Mouse (Mus musculus) cerebellum, adult 9-11 months (tissue): ENCODE measurements around the gene Mylk.

ENCODE experiments used
- DNase-seq: peaks from one replicate; pipeline ENCODE4 v3.0.0; 2022

Gene Mylk

GRCm38 (mm10) chr16:34952254-34952653, 207.2 kb downstream of the Mylk start:
- no peak for DNase-seq

- no peak for DNase-seq
These were observed 207.8 kb downstream of the Mylk start for GRCm38 (mm10) chr16:34952798-34953197.

DNA sequence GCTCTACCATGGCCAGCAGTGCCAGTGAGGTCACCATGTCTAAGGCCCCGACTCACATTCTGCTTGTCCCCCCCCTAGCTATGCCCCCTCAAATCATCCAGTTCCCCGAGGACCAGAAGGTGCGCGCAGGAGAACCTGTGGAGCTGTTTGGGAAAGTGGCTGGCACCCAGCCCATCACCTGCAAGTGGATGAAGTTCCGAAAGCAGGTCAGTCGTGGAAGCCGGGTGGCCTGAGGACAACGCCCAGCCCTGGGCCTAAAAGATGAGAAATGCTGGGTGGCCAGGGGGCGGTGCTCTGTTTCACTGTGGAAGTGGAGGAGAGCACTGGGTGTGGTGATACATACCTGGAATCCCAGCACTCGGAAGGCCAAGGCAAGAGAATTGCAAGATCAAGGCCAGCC, 208.5 kb downstream of the Mylk start:
- DNase-seq: no peak

DNA sequence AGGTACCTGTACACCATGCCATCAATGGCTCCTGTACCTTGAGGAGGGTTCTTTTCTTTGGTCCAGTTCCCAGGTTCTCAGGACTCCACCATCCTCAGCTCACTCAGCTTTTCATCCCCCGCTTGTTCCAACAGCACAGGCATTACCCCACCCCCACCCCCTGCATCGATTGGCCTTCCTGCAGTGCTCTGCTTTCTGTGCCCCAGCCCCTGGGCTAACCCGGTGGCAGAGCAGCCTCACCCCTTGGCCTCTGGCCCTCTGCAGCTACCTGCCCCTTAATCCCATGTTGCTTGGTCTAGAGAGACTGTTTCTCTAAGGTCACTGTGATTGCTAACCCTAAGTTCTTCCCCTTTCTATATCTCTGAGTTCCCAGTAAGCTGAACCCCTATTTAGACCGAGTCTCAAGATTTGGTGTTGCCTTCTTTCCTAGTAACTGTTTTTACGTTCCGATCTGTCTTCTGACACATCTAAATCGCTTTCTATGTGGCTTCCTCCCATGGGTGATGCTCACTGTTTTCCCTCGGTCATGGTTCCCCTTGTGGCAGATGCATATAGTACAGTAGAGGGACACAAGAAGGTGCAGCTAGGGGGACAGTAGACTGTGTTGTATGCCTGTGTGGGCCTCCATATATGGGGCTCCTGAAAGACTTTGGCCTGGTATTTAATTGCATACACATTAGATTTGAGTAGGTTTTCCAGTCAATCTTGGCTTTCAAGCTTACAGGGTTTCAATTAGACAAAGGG, 212.6 kb downstream of the Mylk start:
- no peak for DNase-seq

DNA sequence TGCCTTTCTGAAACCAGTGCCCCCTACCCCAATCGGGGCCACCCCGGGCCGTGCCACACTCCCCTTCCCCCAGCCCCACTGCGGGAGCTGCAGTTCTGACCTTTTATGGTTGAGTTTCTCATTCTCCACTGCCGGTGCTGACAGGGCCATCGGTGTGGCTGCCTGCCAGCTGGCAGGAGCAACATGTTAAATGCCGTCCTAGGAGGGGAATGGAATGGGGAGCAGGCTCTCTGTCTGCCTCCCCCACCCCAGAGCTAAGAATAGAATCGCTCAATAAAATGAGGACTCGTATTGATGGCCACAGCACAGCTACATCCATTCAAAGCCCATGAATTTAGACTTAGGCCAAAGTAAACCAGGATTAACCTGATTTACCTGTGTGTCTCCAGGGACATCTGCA, 213.7 kb downstream of the Mylk start:
- DNase-seq: no peak

GRCm38 (mm10) chr16:34959261-34959660, 214.3 kb downstream of the Mylk start:
- no peak for DNase-seq

GRCm38 (mm10) chr16:34960243-34960642, 215.2 kb downstream of the Mylk start:
- no peak for DNase-seq

DNA sequence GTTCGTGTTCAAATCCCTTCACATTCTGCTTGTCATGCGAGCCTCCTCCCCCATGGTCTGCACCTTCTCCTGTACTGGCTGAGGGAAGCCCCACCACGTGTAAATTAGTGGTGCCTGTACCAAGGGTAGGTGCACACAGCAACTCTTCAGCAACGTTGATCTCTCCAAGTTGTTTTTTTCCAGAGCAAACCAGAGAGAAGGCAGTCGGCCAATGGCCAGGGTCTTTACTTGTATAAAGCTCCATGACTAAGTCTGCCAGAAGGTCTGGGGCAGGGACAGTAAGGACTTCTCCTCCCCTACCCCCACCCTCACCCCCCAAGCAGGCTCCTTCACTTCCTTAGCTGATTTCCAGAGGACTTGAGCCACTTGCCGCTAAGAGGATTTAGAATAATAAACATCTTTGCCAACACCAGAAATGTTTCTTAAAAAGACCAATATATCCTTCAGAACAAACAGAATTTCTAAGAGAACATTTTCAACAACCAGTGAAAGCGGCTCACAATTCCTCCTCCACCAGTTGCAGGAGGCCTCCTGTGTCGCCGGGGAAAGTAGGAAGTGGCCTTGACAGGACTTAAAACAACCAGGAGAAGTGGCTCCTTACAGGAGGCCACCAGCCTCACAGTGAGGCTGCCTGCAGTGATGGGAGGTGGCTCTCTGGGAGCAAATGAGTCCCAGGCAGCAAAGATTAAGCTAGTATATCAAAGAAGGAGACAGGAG, 216.0 kb downstream of the Mylk start:
- DNase-seq: no peak

DNA sequence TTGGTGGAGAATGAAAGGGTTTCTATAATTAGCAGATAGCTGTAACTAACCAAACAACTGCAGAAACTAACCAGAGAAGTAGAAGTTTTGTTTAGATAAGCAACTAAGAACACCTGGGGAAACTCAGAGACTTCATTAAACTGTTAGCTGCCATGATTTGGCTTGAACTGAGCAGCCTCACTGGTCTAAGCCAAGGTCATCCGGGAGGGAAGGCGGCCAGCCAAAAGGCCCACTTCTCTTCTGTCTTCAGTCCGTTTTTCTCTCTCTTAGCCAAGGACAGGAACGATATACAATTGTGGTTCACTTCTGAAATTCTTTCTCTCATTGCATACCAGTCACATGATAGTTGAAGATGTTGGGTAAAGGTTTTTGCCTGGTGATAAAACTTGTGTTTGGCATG, 217.3 kb downstream of the Mylk start:
- no peak for DNase-seq

DNA sequence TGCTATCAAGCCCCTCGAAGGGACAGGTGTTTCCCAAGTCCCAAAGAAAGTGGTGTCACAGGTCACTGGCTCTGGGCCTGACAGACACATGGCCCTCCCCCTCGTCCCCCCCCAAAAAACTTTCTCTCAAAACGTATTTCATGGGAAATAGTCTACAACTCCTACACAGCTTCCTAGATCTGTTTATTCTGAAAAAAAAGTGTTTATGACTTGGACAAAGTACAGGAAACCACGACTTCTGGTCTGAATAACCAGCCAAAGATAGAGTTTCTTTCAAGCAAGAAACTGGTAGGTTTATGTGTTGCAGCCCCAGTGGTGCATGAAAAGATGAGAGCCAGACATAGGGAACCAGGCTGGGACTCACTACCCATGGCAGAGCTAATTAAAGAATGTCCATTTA, 218.0 kb downstream of the Mylk start:
- no peak for DNase-seq

DNA sequence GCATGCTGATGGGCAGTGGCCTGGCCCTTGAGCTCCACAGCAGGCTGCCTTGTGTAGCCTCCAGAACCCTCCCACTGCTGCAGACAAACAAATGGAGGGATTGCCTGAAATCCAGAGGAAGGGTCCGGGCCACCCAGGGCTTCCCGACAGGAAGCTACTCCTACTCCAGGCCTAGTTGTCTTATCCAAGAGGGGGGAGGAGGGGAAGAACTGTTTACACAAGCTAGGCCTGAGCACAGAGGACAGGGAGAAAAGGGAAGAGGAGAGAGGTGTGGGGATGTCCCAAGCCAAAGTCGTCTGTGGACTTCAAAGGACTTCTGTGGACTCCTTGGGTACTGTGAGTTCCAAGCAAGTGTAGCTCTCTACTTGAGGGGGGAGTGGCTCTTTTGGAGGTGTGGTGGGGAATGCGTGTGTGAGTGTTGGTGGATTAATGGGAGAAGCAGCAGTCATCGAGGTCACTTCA, 221.6 kb downstream of the Mylk start:
- no peak for DNase-seq

GRCm38 (mm10) chr16:34967120-34967800, 222.2 kb downstream of the Mylk start:
- DNase-seq: peak; percentile 35

- no peak for DNase-seq
These were observed 223.2 kb downstream of the Mylk start for GRCm38 (mm10) chr16:34968181-34968580.

- DNase-seq: no peak
These were observed 227.5 kb downstream of the Mylk start for GRCm38 (mm10) chr16:34972471-34972870.

DNA sequence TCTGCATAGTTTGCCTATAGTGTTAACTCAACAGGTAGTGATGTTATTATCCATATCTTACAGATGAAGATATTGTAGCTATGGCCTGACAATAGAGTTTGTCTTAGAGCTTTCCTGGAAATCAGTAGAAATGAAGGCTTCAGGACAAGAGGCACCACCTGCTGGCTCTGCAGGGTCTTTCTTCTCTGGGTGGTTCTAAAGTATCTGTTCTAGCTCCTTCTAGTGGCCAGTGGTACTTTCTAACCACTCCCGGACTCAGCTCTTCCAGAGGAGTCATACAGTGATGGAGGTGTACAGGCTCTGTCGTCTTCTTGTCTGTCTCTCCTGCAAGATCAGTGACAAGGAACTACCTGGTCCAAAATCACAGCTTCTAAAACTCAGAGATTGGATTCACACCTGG, 230.5 kb downstream of the Mylk start:
- no peak for DNase-seq

DNA sequence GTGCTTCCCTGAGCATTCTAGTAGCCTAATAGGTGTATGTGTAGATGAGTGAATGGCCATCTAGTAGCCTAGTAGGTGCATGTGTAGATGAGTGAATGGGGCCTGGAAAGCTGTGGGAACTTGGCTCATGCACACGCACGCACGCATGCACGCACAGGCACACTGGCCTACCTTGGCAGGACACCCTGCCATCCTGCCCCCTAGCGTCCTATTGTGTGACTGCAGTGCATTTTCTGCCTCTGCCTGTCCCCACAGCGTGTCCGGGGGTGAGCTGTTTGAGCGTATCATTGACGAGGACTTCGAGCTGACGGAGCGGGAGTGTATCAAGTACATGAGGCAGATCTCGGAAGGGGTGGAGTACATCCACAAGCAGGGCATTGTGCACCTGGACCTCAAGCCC, 231.6 kb downstream of the Mylk start:
- DNase-seq: no peak

GRCm38 (mm10) chr16:34978018-34978417, 233.0 kb downstream of the Mylk start:
- no peak for DNase-seq

- DNase-seq: no peak
These were observed 236.0 kb downstream of the Mylk start for GRCm38 (mm10) chr16:34981009-34981408.

DNA sequence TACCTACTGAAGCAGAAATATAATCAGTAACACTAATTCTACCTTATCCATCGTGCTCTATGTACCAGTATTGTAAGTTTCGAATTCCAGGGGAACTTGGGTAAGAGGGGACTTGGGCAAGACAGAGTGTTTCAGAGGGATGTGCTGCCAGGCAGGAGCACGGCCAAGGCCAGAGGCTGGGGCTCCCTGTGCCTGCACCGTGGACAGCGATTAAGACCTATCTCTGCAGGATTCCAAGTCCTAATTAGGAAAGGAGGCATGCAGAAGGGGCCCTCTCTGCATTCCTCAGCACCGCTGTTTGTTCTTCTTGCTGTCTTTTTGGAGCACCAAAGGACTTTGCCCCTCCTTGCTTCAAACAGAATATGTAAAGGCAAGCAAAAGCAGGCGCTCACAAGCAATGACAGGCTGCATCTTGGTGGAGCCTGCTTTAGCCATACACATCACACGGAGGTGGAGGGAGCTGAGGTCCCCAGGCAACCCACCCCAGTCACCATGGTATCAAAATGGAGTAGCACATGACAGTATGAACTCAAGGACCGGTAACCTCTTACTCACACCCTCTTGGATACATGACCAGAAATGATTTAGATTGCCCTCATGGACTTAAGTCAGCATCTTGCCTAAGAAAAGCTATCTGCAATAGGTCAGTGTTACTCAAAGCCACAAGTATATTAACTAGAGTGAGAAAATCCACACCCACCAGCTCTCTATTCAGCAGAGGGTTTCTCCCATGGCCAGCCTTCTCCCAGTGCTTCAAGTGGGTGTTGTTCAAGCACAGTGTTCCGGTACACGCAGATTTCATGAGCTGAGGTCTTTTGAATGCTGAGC, 239.4 kb downstream of the Mylk start:
- DNase-seq: no peak

DNA sequence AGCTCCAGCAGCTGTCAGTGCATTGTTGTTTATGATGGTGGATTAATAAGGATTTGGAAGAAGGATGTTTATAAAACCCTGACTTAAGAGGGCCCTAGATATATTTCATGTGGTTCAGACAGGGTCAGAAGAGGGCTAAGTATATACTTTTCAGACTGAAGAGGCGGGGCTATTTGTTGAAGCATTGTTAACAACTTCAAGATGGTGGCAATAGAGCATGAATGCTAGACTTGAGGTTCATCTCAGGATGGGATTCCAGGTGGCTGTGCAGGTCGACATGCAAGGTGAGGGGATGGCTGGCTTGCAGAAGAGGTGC, 240.0 kb downstream of the Mylk start:
- no peak for DNase-seq

GRCm38 (mm10) chr16:34986211-34986825, 241.3 kb downstream of the Mylk start:
- no peak for DNase-seq

DNA sequence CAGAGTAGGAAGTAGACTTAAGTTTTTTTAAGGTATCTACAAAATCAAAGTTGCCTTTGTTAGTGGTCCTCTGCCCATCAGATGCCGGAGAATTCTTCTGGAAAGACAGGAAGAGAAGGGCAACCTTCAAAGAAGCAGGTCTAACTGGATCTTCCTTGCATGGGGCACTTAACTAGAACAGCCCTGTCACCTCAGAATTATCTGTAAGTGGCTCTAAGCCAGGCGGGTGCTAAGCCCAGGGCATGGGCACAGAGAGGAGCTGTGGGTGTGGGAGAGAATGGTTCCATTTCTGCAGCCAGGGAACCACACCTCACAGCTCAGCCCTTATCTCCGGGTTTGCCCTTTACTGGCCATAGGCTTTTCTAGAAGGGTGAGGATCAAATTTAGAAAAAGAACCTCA, 246.4 kb downstream of the Mylk start:
- DNase-seq: no peak

GRCm38 (mm10) chr16:34992854-34993253, 247.8 kb downstream of the Mylk start:
- no peak for DNase-seq
